Mouse (Mus musculus) liver, adult 2 months (tissue): ENCODE results near the gene Cipc.

Experiments used
- CTCF ChIP-seq: fragments of 200-500 bp; IDR thresholded peaks from 2 replicates; pipeline ENCODE4 v1.5.1; 2011; ENCODE audit warnings: low read depth, low read length, control low read depth
- POLR2A ChIP-seq: fragments of 200-500 bp; IDR thresholded peaks from 2 replicates; pipeline ENCODE4 v1.6.1; 2011; ENCODE audit warnings: low read length, control low read depth; ENCODE audit not compliant: insufficient read depth; ENCODE audit errors: extremely low read depth

DNA sequence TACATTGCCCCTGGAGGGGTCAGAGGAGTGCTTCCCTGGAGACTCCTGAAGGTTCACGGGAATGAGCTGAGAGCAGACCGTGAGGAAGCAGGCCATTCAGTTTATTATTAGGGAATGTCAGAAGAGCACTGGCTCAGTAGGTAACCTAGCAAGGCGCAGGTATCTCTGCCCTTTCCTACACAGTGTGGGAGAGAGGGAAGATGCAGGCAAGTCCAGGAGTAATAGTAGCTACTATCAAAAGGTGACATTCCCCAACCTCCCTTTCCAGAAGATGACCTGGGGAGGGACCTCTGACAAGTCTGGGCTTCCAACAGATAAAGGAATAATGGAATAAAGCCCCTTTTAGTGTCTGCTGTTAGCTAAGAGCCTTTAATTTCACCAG, 22.4 kb downstream of the Cipc start:
- TF ChIP-seq POLR2A (no peak), CTCF (no peak)
